Mouse (Mus musculus): ENCODE data around the gene Klhl8.

- TF ChIP-seq CTCF (IDR thresholded peaks at IDR 0.05; ENCODE audit: extremely low read depth, insufficient read length, insufficient replicate concordance, low read depth, low read length) (no peak), POLR2A (IDR thresholded peaks at IDR 0.05; ENCODE audit: low read depth, low read length) (no peak)
Measured at GRCm38 (mm10) chr5:103923101-103923500, 12.0 kb upstream of the Klhl8 start.

All from small intestine, adult 2 months (tissue).